Mouse (Mus musculus) neural tube, embryonic 13.5 days (tissue): ENCODE data around the gene B3gat2. TPM values are rescaled to one million over a fixed set of nuclear protein-coding genes. Genes with fewer than 3 reads are reported as not detected.

Source experiments
- ATAC-seq: fragments of 200-750 bp; cut with Nextera tagmentation; 2 replicates; pipeline ENCODE4 v1.8.0; 2017; ENCODE audit warnings: low read depth, mild to moderate bottlenecking, moderate TSS enrichment, moderate library complexity
- H3K27ac ChIP-seq: fragments of 300-500 bp; sonication (generic); replicated peaks from 2 replicates; pipeline ENCODE4 v1.5.1; 2015; ENCODE audit warnings: moderate library complexity, mild to moderate bottlenecking, inconsistent platforms
- H3K27me3 ChIP-seq: fragments of 300-500 bp; sonication (generic); 2 replicates; pipeline ENCODE4 v1.6.1; 2015; ENCODE audit warnings: mild to moderate bottlenecking, inconsistent platforms
- H3K36me3 ChIP-seq: fragments of 300-500 bp; sonication (generic); 2 replicates; pipeline ENCODE4 v1.6.1; 2015; ENCODE audit warnings: mild to moderate bottlenecking, inconsistent platforms
- H3K4me1 ChIP-seq: fragments of 300-500 bp; sonication (generic); replicated peaks from 2 replicates; pipeline ENCODE4 v1.6.1; 2015; ENCODE audit warnings: inconsistent platforms
- H3K4me2 ChIP-seq: fragments of 300-500 bp; sonication (generic); 2 replicates; pipeline ENCODE4 v1.6.1; 2015; ENCODE audit warnings: inconsistent platforms, mild to moderate bottlenecking, moderate library complexity
- H3K4me3 ChIP-seq: fragments of 300-500 bp; sonication (generic); 2 replicates; pipeline ENCODE4 v1.5.1; 2015; ENCODE audit warnings: mild to moderate bottlenecking, inconsistent platforms
- H3K9ac ChIP-seq: fragments of 300-500 bp; sonication (generic); 2 replicates; pipeline ENCODE4 v1.6.1; 2015; ENCODE audit warnings: moderate library complexity, mild to moderate bottlenecking, inconsistent platforms
- H3K9me3 ChIP-seq: fragments of 300-500 bp; sonication (generic); 2 replicates; pipeline ENCODE4 v1.6.1; 2016; ENCODE audit warnings: inconsistent platforms
- WGBS: fragments of 180-500 bp; shearing (Covaris S2); methylation state at CpG from one replicate; pipeline ENCODE4 v1.1.7; 2015; 5-methylcytosine and 5-hydroxymethylcytosine counted together
- polyA plus RNA-seq: library from polyadenylated mRNA; unstranded; fragments of >200 nt; fragmentation: Nextera tagmentation; extraction: Ambion mirVana; gene quantifications from 2 replicates; pipeline ENCODE4 v1.2.1, GENCODE M21; 2015

Gene B3gat2
- polyA plus RNA-seq, 1 experiment from 2014 or later, result 19.6 TPM

DNA sequence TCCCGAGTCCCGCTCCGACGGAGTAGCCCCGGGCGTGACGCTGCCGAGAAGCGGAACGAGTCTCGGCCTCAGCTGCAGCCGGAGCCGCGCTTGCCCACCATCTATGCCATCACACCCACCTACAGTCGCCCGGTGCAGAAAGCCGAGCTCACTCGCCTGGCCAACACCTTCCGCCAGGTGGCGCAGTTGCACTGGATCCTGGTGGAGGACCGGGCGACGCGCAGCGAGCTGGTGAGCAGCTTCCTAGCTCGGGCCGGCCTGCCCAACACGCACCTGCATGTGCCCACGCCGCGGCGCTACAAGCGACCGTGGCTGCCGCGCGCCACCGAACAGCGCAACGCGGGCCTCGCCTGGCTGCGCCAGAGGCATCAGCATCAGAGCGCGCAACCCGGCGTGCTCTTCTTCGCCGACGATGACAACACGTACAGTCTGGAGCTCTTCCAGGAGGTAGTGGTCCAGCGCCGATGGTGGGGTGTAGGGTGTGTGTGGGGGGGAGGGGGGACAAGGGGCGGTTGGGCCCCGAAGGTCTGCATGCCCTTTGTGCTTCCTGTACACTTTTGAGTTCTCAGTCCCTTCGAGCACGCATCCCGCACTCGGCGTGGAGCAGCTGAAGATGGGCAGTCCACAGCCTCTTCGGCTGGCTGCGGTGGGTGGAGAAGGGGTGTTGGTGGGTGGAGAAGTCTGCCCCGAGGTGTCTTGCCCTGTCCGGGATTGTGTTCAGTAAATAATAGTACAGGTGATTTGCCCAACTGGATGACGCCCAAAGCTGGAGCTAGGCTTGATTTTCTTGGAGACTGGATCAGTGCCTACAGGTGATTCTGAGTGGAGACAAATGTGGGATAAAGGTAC, 1.5 kb downstream of the B3gat2 start:
- Histone ChIP-seq H3K27me3 (peaks cover 24% of the 10 kb centered on the region), H3K36me3 (no peaks in the 10 kb centered on the region)

GRCm38 (mm10) chr1:23763726-23764125, 2.2 kb downstream of the B3gat2 start:
- peaks cover 24% of the 10 kb centered on the region for H3K27me3 ChIP-seq
- H3K36me3 ChIP-seq, result no peaks in the 10 kb centered on the region
- WGBS, result 4% methylated on average over 7 of the region's 7 CpGs
- H3K9ac ChIP-seq, result peak overlapping the region; percentile 86
- peak overlapping the region; percentile 88 for H3K4me2 ChIP-seq
- H3K9me3 ChIP-seq, result no peaks in the 10 kb centered on the region
- no peak overlapping the region for H3K27ac ChIP-seq
- no peak for ATAC-seq
- peaks cover 47% of the 10 kb centered on the region for H3K4me1 ChIP-seq
- peak overlapping the region; percentile 77 for H3K4me3 ChIP-seq

More for the DNA sequence above, 1.5 kb downstream of the B3gat2 start:
- H3K4me3 ChIP-seq, result peak overlapping the region; percentile 77
- H3K27ac ChIP-seq, result peak overlapping the region; percentile 90
- H3K4me2 ChIP-seq, result peak overlapping the region; percentile 88
- peaks cover 47% of the 10 kb centered on the region for H3K4me1 ChIP-seq
- under 1% methylated on average over 64 of the region's 65 CpGs for WGBS
- H3K9me3 ChIP-seq, result no peaks in the 10 kb centered on the region
- peak overlapping the region; percentile 86 for H3K9ac ChIP-seq
- ATAC-seq, result peak; percentile 93

DNA sequence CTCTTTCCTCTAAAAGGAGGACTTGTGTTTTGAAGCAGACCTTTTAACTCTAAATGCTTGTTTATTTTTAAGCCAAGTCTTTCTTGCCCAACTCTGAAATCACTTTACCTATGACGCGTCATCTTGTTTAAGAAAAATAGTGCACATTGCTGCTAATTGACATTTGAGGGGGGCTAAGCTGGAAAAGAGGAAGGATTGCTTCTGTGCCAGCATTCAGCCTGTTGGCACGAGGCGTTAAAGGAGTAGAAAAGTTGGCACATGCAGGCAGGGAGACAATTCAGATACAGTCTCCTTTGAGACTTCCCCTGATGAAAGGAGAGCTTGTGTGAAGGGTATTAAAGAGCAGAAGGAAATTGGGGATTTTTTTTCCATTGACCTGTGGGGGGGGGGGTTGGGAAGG, 3.2 kb downstream of the B3gat2 start:
- Histone ChIP-seq H3K4me2 (peak overlapping the region; percentile 88), H3K27me3 (peaks cover 15% of the 10 kb centered on the region), H3K27ac (no peak overlapping the region), H3K4me3 (peak overlapping the region; percentile 77), H3K4me1 (peaks cover 47% of the 10 kb centered on the region), H3K36me3 (no peaks in the 10 kb centered on the region), H3K9ac (no peak overlapping the region), H3K9me3 (no peaks in the 10 kb centered on the region)
- WGBS, result 50% methylated on average over 4 of the region's 4 CpGs
- no peak for ATAC-seq

DNA sequence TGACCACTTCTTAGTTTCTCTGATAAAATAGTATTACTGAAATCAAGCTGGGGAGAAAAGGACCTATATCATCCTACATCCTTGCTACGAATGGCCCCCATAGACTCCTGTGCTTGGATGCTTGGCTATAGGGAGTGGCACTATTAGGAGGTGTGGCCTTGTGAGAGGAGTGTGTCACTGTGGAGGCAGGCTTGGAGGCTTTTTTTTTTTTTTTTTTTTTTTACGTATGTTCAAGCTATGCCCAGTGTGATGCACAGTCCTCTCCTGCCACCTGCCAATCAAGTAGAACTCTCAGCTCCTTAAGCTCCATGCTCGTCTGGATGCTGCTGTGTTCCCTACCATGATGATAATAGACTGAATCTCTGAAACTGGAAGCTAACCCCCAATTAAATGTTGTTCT, 11.5 kb downstream of the B3gat2 start:
- Histone ChIP-seq H3K27ac (no peak overlapping the region), H3K4me2 (no peak overlapping the region), H3K4me3 (no peak overlapping the region), H3K36me3 (no peaks in the 10 kb centered on the region), H3K9me3 (no peaks in the 10 kb centered on the region), H3K4me1 (peaks cover 13% of the 10 kb centered on the region), H3K27me3 (no peaks in the 10 kb centered on the region), H3K9ac (no peak overlapping the region)
- no peak for ATAC-seq
- 60% methylated on average over 3 of the region's 3 CpGs for WGBS

DNA sequence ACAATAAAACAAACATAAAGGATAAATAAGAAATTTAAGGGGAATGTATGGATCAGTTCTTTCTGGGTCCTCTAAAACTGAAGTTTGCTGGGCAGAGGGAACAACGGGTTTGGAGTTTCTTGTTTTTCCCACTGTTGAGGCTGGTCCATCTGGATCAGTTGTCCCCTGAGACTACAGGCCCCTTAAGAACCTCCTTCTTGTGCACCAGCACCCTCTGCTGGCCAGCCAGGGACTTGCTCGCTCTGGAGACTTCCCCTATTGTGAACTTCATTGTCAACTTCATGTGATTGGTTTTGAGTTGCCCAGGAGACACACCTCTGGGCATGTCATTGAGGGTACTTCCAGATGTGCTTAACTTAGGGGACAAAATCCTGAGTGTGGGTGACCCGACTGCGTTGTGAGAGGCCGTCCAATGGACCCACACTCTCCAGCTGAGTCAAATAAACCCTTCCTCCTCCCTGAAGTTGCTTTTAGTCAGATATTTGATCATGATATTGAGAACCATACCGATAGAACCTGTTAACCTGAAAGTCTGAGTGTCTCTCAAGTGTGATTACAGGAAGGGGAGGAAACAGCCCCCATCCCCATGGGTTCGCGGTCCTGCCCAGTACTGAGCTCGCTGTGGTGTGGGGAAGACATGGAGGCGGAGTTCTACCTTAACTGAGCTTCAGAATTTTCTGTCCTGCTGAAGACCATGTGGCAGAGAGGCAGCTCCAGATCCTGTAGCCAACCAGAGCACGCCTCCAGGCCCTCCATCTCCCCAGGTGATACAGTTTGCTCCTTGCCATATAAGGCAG, 31.4 kb downstream of the B3gat2 start:
- H3K36me3 ChIP-seq, result no peaks in the 10 kb centered on the region
- no peak overlapping the region for H3K9ac ChIP-seq
- no peaks in the 10 kb centered on the region; the same call in 1 of the 2 replicates for H3K27me3 ChIP-seq
- H3K4me2 ChIP-seq, result no peak overlapping the region
- no peaks in the 10 kb centered on the region for H3K4me1 ChIP-seq
- 54% methylated on average over 11 of the region's 11 CpGs for WGBS
- H3K4me3 ChIP-seq, result no peak overlapping the region
- no peak overlapping the region for H3K27ac ChIP-seq
- H3K9me3 ChIP-seq, result no peaks in the 10 kb centered on the region
- ATAC-seq, result peak; percentile 76; the same call in 1 of the 2 replicates

DNA sequence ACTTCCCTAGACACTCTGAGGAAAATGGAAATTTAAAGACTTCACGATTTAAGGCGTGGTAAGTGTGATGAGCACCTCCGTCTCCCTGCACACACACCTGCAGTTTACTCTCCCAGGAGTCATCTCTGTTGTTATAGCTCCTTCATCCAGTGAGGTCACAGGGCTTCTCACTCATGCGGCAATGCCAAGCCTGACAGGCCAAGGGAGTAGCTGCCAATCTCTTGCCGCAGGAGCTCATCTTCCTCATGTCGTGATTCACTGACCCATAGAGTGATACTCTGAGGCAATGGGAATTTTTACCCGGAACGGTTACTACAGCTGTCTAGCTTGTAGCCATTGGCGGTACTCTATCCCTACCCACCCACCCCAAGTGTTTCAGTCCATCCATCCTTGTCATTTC, 36.8 kb downstream of the B3gat2 start:
- ATAC-seq, result no peak
- H3K9ac ChIP-seq, result no peak overlapping the region
- WGBS, result 88% methylated on average over 9 of the region's 9 CpGs

DNA sequence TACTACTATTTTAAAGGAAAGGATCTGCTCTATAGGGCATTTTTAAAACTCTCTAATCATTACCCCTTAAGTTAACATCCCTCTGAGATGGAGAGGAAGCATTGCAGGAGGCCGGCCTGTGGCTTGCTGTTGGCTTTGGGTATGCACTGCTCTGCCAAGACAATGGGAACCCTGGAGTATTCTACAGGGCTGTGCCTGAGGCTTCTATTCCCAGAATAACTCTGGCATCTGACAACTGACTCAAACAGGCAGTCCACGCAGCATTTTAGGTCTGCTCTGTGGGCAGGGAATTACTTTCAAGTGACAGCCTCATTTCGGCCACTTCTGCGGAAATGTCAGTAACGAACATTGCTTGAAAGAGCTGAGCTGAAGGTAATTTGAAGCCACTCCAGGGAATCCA, 60.1 kb downstream of the B3gat2 start:
- Histone ChIP-seq H3K4me2 (no peak overlapping the region), H3K36me3 (no peaks in the 10 kb centered on the region), H3K27me3 (no peaks in the 10 kb centered on the region), H3K9ac (no peak overlapping the region), H3K4me3 (no peak overlapping the region), H3K9me3 (no peaks in the 10 kb centered on the region), H3K4me1 (no peaks in the 10 kb centered on the region), H3K27ac (no peak overlapping the region)
- ATAC-seq, result no peak
- 73% methylated on average over 5 of the region's 5 CpGs for WGBS

More for the DNA sequence above, 36.8 kb downstream of the B3gat2 start:
- H3K4me2 ChIP-seq, result no peak overlapping the region
- no peaks in the 10 kb centered on the region; the same call in 1 of the 2 replicates for H3K27me3 ChIP-seq
- H3K4me1 ChIP-seq, result no peaks in the 10 kb centered on the region
- no peaks in the 10 kb centered on the region for H3K36me3 ChIP-seq
- H3K4me3 ChIP-seq, result no peak overlapping the region
- no peak overlapping the region for H3K27ac ChIP-seq
- H3K9me3 ChIP-seq, result no peaks in the 10 kb centered on the region

- H3K9me3 ChIP-seq, result no peaks in the 10 kb centered on the region
- 0 out of 2 replicates have a peak, but pooled peaks cover 2% of the 10 kb centered on the region for H3K4me1 ChIP-seq
- 40% methylated on average over 13 of the region's 13 CpGs for WGBS
- H3K4me3 ChIP-seq, result no peak overlapping the region
- no peak overlapping the region for H3K27ac ChIP-seq
- peak; percentile 69; the same call in 1 of the 2 replicates for ATAC-seq
- H3K4me2 ChIP-seq, result no peak overlapping the region
- no peaks in the 10 kb centered on the region for H3K27me3 ChIP-seq
- no peaks in the 10 kb centered on the region for H3K36me3 ChIP-seq
- no peak overlapping the region for H3K9ac ChIP-seq
Observed at GRCm38 (mm10) chr1:23826887-23827758, 65.6 kb downstream of the B3gat2 start.

DNA sequence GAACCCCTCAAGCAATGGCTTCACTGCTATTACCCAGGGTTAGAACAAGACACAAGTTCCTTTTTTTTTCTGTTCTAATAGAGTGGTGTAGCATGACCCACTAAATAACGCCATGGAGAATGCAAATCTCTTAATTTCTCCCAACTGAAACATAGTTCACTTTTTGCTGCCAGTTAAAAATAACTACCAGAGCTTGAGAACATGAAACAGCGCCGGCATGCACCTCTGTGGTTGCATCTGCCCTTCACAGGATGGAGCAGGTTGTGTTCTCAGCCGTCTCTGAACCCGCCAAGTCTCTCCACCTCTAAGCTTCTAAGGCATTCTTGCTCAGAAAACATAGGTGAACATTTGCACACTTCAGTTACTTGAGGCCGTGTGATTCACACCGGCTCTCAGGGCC, 72.7 kb downstream of the B3gat2 start:
- Histone ChIP-seq H3K4me3 (no peak overlapping the region), H3K9ac (no peak overlapping the region), H3K27me3 (no peaks in the 10 kb centered on the region), H3K4me2 (no peak overlapping the region), H3K36me3 (0 out of 2 replicates have a peak, but pooled peaks cover 2% of the 10 kb centered on the region), H3K4me1 (peaks cover 14% of the 10 kb centered on the region; the same call in 1 of the 2 replicates), H3K27ac (peak overlapping the region; percentile 28; the same call in 1 of the 2 replicates), H3K9me3 (no peaks in the 10 kb centered on the region)
- 88% methylated on average over 7 of the region's 7 CpGs for WGBS
- ATAC-seq, result no peak

DNA sequence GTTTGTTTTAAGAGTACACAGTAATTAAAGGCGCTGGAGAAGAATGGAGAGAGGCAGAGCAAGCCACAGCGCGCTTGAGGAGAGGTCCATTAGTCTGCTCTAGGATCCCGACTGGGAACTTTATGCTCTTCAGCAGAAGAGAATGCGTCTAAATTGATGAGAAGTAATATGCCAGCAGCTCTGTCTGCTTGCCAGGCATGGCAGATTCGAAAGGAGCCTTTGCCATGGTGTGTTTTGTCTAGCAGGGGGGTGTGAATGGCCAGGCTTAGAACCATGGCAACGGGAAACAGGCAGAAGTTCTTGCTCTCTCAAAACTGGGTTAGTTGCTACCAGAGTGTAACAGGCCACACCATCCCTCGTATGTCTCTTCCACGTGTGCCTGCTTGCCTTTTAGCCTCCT, 73.3 kb downstream of the B3gat2 start:
- Histone ChIP-seq H3K4me2 (no peak overlapping the region), H3K27me3 (no peaks in the 10 kb centered on the region), H3K27ac (peak overlapping the region; percentile 28), H3K36me3 (0 out of 2 replicates have a peak, but pooled peaks cover 6% of the 10 kb centered on the region), H3K9ac (no peak overlapping the region), H3K4me1 (peaks cover 14% of the 10 kb centered on the region; the same call in 1 of the 2 replicates), H3K9me3 (no peaks in the 10 kb centered on the region), H3K4me3 (no peak overlapping the region)
- WGBS, result 46% methylated on average over 9 of the region's 9 CpGs
- ATAC-seq, result peak; percentile 76

- Histone ChIP-seq H3K4me1 (peaks cover 14% of the 10 kb centered on the region; the same call in 1 of the 2 replicates), H3K4me3 (no peak overlapping the region), H3K4me2 (no peak overlapping the region), H3K9ac (no peak overlapping the region), H3K27ac (no peak overlapping the region), H3K9me3 (no peaks in the 10 kb centered on the region), H3K27me3 (no peaks in the 10 kb centered on the region), H3K36me3 (peaks cover 10% of the 10 kb centered on the region; the same call in 1 of the 2 replicates)
- no peak for ATAC-seq
- WGBS, result 94% methylated on average over 4 of the region's 4 CpGs
Observed at GRCm38 (mm10) chr1:23836630-23837029, 75.1 kb downstream of the B3gat2 start.
